Mouse (Mus musculus) left cerebral cortex, postnatal 25 days (tissue): ENCODE data around the gene Lamp1. TPM values are rescaled to one million over a fixed set of nuclear protein-coding genes. Genes with fewer than 3 reads are reported as not detected.

Experiments
- DNase-seq, 2 experiments: peaks; one replicate each; pipeline ENCODE4 v3.0.0; 2022; ENCODE audit warnings: low spot score in 2 of 2, mixed read lengths in 1 of 2
- intact Hi-C: fragments of 180-260 bp; cut with DNase I; formaldehyde crosslinking; loops from one replicate; pipeline ENCODE4 v1.15.1; 2025
- microRNA-seq, 2 experiments: library from miRNA; unstranded; fragments of <30 nt; microRNA quantifications; one replicate each; pipeline ENCODE4 v1.2.0; 2022
- total RNA-seq, 2 experiments: library from RNA; stranded (reverse); gene quantifications; 2 replicates each; pipeline ENCODE4 v1.2.3; 2021

The Lamp1 gene
- total RNA-seq, 2 experiments from 2014 or later: 285 to 291 TPM

GRCm38 (mm10) chr8:13224426-13224825, 65.5 kb downstream of the Lamp1 start:
- DNase-seq: no peak
- intact Hi-C loops: no loop called here

Small RNA genes within 50 kb of the gene (microRNA-seq; reads per million reads assigned to microRNA genes)
- gene Mir1968 (15.3 to 19.5 reads per million in 2 experiments), gene Mir7065 (0 to 0.25 reads per million in 2 experiments)

Other genes starting within 250 kb of the Lamp1 start
- gene F7, start 133.1 kb upstream of the Lamp1 start, total RNA-seq: not detected
- not detected for gene F10, start 121.9 kb upstream of the Lamp1 start, total RNA-seq
- gene Proz, start 98.2 kb upstream of the Lamp1 start, total RNA-seq: not detected
- gene Pcid2, start 53.7 kb upstream of the Lamp1 start, total RNA-seq: 10 to 100 TPM; 28.1 to 30.0 TPM
- 10 to 100 TPM; 54.2 to 54.6 TPM for gene Cul4a, start 53.5 kb upstream of the Lamp1 start, total RNA-seq
- 1 to 10 TPM; 4.0 to 4.9 TPM for gene Grtp1, start 41.5 kb downstream of the Lamp1 start, total RNA-seq
- 1 to 10 TPM in 1 of 2 experiments, under 1 TPM in 1; 0.60 to 1.4 TPM for gene Adprhl1, start 95.0 kb downstream of the Lamp1 start, total RNA-seq
- gene Dcun1d2, start 129.0 kb downstream of the Lamp1 start, total RNA-seq: 10 to 100 TPM; 40.7 to 43.3 TPM
- gene Tmco3, start 129.0 kb downstream of the Lamp1 start, total RNA-seq: 10 to 100 TPM; 48.0 to 56.1 TPM
- gene Tfdp1, start 179.6 kb downstream of the Lamp1 start, total RNA-seq: 10 to 100 TPM; 65.7 to 66.9 TPM
- not detected for gene Atp4b, start 237.7 kb downstream of the Lamp1 start, total RNA-seq
- not detected for gene Grk1, start 245.9 kb downstream of the Lamp1 start, total RNA-seq